Mouse (Mus musculus) retina, embryonic 14.5 days (tissue): ENCODE measurements around the gene Hsd17b2.
"Not testable (repeated sequence)": the region's sequence is repeated elsewhere in the genome, so short reads cannot be mapped to it uniquely, and the experiment has no call there.

Experiments used
- DNase-seq: peaks from one replicate; pipeline ENCODE4 v3.0.0-alpha.2; 2015; ENCODE audit warnings: low spot score

Hsd17b2 gene

DNA sequence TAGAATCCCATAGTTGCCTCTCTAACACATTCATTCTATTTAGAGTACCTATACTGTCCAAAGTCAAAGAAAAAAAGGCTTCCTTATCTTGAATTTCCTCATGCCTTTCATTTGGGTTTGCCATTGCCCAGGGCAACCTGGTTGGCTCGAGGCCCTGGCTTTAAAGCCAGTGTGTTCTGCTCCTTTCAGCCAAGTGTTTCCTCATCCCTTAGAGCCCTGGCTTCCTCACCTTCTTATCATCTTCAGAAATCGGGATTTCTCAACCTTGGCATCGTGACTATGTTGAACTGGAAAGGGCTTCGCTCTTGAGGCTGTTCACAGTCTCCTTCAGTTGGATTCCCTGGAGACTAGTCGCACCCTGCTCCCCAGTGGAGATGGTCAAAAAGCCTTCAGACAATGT is 12.9 kb downstream of the Hsd17b2 start:
- DNase-seq: no peak

DNA sequence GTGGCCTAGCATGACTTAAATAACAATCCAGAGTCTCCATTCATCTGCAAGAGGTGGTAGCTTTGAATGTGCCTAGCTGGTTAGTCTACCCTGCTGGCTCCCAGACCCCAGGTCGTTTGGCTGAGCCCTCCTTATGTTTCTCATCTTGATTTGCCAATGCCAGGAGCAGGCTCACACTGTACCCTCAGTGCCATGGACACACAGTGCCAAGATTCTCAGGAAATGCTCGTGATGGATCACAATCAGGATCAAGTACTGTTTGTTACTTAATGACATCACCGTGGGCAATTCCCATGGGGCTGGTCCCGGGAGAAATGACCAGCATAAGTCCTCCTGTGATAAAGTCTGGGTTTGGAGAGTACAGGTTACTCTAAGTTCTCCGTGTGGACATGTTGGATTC is 14.2 kb downstream of the Hsd17b2 start:
- no peak for DNase-seq

DNA sequence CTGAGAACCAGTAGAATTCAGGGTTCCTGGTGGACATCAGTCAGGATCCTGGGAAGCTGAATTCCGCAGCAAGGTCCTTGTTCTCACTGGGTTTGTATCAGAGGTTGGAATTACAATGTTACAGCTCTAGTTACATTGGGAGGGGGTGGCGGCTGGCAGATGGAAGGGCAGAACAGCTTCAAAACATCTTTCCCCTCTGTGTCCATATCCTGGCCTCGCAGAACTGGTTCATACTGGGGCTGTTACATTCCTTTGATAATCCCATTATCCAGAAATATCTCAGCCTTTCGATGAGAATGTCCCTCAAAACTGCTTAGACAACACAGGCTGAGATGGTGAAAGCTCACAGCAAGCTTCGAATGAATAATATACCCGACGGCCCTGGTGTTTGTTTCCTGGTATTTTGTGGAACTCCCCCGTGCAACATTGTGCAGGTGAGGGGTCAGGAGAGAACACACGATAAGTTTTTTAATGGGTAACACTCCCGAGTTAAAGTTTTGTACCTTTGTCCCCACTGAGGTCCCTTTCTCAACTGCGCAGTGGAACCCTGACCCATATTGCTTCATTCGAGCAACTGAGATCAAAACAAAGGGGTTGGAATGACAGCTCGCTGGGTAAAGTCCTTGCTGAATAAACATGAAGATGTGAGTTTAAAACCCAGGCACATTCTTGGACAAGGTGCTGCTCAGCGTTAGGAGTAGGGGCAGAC is 16.6 kb downstream of the Hsd17b2 start:
- DNase-seq: no peak

DNA sequence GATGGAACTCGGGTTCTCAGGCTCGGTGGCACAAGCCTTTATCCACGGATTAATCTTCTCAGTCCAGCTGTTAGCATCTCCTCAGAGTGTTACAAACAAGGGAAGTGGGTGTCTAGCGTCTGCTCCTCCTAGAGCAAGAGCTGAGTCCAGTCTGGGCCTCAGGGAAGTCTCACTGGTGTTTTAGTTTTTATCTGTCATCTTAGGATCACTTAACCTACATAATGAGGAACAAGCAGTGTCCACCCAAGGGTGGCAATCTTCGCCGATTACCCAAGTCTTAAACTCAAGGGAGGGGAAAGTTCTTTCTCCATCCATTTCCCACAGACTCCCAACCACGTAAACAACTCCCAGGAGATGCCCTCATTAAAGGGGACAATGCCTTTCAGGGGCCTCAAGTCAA is 24.8 kb downstream of the Hsd17b2 start:
- DNase-seq: peak; percentile 13

DNA sequence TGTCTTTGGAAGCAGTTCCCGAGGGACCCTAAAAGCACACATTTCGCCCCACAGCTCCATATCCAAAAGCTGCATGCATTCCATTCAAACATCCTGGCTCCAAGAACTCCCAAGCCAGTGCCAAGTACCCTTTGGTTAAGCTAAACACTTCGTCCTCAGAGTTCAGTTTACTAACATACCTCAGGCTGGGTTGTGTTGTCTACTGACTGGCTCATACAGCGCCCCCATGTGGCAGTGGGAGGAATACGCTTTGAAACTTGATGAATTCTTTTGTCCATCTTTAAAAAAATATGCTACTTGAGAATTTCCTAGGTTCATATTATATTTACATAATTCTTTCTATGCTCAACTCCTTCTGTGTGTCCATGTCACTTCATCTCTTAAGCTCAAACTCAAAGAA is 25.9 kb downstream of the Hsd17b2 start:
- DNase-seq: peak; percentile 24

DNA sequence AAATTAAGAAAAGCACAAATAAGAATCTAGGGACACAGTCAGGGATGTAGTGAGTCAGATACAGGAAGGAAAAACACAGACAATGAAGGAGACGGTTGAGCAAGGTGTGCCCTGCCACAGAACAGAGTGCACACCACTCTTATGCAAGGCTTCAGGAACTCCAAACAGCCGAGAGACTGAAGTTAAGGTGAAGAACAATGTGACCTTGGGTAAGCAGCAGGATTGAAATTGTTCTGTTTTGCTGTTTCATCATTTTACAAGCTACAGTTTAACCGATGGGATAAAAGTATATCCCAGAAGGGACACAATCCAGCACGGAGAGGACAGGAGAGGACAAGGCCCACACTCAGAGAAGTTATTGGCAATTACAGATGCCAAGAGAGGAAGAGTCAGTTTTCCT is 26.5 kb downstream of the Hsd17b2 start:
- DNase-seq: no peak

DNA sequence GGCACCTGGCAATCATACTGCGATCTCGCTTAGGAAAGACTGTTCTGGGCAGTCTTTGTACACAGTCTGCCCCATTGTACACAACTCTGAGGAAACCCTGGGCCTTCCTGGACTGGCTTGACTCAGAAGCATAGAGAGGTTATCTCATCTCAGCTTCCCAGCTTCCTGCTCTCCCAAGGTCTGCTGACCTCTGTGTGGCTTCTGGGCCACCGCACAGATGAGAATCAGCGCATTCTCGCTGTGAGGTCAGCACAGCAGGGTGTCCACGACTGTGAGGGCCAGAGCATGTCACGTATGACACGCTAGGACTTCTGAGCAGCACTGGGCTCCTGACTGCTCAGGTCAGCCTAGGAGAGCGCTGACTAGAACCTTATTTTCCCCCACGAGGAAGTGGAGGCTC is 29.3 kb downstream of the Hsd17b2 start:
- DNase-seq: peak; percentile 30

DNA sequence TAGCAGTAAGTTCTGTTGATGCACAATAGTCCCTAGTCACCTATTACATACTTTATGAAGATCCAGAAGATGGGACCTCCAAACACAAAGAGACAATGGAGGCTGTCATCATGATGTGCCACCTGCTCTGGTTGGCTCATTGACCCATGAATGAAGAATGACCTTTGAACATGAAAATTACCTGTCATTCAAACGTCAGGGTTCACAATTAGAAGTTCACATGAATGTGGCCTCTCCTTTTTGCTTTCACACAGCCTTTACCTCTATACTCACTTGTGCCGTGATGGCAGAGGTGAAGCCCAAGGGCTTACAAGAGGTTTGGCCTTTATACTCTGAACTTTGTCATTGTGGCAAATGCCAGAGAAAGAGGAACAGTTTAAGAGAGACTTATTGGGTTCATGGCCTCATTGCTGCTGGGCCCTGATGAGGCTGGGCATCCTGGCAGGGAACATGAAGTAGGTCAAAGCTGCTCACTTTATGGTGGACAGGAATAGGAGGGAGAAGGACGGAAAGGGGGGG is 35.0 kb downstream of the Hsd17b2 start:
- DNase-seq: no peak

DNA sequence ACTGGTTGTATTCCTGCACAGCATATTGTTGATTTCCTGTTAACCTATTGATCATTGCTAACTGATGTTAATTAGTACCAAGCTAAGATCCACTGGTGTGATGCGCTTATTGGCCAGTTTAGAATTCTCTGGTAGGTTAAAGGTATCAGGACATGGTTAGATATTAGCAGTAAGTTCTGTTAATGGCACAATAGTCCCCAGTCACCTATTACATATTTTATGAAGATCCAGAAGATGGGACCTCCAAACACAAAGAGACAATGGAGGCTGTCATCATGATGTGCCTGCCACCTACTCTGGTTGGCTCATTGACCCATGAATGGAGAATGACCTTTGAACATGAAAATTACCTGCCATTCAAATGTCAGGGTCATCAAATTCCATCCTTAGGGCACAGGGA is 36.5 kb downstream of the Hsd17b2 start:
- DNase-seq: not testable (repeated sequence)

DNA sequence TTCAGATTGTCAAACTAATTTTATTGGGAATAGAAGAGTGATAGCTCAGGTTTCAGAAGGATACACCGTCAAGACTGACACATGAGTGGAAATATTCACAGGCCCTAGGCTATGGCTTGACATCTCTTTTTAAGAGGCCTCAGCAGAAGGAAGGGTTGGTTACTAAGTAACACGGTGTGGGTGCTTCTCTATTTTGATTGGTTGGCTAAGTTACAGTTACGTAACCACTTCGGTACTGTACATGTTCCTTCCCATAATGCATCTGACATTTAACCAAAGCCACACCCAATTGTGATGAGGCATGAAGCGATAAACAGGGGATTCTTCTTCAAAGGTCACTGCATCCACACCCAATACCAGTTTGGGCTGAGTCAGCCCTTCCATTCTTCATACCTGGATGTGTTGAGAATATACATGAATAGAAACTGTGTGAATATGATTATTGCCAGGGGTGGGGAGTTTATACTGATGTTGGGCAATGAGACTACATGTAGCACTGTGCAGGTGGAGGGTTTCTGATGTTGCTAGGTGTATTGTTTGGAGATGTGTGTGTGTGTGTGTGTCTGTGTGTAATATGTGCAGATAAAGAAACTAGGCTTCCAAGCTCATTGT is 38.8 kb downstream of the Hsd17b2 start:
- no peak for DNase-seq

DNA sequence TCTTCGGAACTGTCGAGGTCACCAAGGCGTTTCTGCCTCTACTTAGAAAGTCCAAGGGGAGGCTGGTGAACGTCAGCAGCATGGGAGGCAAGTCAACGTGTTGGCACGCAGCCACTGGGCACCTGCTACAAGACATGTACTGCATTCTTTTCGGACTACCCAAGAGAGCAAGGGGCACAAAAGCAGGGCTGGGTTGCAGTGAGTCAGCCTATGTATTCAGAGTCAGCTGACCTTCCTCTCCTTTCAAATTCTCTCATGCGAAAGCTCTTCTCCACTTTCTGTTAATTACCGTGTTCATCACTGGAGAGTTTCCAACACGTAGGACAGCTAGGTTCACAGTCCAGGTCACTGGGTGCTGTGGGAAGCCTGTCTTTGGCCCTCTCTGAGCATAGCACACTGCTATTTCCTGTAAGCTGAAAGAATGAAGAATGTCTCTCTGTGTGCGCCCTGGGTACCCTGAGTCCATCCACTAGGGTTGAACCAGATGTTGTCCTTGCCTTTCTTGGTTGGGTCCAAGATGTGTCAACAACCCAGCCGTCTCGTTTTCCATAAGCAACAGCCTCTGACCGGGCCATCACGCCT is 40.8 kb downstream of the Hsd17b2 start:
- DNase-seq: peak; percentile 63

DNA sequence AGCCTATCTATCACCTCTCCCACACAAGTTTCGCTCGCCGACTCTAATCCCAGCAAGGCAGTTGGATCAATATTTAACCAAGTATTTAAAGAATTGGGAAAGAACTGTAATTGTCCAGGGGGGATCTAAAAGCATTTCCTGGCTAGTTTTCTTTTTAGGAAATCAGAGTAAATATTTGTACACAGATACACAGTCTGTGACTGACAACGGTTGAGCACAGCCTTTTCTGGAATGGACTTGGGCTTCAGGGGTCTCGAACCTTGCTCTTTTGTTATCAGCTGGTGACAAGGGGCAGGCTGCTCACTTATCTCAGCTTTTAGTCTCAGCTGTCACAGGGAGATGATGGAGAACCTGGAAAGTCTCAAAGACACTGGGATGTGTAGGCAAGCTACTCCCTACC is 44.9 kb downstream of the Hsd17b2 start:
- DNase-seq: no peak

DNA sequence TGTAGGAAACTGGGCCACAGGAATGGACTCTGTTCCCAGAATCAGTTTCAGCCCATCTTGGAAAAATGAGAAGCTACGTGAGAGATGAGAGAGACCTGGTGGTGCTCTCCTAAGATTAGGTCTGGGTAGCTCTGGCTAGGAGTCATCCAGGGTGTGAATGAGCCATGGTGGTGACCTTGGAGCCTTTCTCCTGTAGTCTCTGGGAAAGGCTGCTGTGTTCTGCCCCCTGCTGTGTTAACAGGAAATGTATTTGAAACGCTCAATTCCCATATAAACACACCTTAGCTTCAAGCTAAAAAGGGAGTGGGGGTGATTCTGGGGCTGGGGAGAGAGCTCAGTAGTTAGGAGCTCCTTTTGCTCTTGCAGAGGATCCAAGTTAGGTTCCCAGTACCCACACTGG is 45.7 kb downstream of the Hsd17b2 start:
- DNase-seq: no peak

DNA sequence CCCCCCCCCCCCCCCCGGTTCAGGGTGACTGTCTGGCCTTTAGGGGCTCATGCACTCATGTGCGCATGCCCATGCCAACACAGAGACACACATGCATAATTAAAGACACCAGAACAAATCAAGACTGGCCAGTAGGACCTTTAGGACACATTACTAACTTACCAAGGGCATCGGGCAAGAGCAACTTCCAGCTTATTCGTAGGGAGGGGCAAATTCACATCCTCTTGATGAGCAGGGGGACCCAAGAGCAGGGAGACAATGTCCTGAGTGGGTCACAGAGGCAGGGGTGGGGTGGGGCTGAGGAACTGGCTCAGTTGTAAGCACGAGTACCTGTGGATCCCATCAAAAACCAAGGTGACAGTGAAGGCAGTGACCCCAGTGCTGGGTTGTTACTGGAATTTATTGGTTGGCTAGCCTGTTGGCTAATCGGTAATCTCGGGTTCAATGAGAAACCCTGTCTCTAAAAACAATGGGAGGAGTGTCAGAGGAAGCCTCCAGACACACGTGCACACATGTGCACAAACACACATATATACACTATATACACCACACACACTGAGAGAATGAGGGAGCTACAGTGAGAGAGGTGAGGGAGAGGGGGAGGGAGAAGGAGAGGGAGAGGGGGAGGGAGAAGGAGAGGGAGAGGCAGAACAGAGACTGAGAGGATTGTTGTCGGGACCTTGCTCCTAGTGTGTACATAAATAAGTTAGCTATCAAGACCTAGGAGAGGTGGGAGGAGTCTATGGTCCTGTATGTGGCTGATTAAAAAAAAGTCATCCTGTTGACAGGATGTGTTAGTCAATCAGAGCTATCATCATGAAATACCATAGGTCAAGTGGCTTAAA is 46.4 kb downstream of the Hsd17b2 start:
- DNase-seq: no peak

DNA sequence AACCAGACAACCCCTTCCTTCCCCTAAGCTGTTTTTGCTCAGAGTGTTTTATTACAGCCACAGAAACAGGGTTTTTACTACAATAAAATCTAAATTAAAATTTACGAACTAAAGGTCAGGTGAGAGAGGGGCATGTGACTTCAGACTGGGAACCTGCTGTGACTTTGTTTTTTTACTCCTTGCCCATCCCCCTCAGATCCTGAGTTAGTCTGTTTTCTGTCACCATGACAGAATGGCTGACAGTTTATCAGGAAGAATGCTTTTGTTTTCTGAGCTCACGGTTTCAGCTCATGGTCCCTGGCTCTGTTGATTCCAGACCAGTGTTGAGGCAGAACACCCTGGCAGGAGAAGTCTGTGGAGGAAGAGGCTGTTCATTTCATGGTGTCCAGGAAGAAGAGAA is 47.7 kb downstream of the Hsd17b2 start:
- DNase-seq: no peak

DNA sequence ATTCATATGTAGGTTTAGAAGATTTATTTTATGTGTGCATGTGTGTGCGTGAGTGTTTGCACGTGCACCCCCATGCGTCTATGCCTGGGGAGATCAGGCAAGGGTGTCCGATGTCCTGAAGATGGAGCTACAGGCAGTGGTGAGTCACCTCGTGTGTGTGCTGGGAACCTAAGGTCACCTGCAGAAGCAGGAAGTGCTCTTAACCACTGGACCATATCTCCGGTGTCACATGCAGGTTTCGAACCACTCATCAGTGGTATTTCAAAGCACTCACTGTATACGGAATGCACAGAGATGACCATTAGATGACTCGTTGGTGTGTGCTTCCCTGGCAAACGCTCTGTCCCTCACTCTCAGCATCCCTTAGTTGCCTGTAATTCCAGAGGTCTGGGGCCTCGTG is 56.2 kb downstream of the Hsd17b2 start:
- no peak for DNase-seq

DNA sequence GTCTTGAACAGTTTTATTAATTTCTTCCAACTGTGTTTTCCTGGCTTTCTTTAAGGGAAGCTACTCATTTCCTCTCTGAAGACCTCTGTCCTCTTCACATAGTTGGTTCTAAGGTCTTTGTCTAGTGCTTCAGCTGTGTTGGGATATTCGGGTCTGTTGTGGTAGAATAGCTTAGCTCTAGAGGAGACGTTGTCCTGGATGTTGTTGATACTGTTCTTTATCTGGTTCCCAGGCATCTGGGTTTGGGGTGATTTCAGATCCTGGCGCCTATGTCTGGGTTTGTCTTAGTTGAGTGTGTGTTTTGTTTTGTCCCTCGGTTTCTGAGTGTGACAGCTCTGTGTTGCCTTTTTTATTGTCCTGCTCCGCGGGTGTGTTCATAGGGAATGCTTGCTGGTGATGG is 61.1 kb downstream of the Hsd17b2 start:
- no peak for DNase-seq

DNA sequence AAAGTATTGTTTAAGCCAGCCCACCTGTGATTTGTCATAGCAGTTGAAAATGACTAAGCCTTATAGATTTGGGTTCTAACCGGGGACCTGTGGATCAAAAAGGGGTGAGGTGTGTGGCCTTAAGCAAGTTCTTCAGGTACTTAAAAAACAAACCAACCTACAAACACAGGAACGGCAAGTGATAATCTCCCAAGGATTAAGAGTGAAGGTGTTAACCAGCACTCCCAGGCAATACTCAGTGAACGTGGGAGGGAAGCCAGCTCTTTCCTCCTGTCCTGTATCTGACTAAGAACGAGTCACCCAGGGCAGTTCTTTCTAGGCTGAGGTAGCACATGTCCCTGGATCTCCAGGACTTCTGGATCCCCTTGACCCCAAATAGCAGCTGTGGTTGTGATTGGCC is 62.9 kb downstream of the Hsd17b2 start:
- DNase-seq: no peak

DNA sequence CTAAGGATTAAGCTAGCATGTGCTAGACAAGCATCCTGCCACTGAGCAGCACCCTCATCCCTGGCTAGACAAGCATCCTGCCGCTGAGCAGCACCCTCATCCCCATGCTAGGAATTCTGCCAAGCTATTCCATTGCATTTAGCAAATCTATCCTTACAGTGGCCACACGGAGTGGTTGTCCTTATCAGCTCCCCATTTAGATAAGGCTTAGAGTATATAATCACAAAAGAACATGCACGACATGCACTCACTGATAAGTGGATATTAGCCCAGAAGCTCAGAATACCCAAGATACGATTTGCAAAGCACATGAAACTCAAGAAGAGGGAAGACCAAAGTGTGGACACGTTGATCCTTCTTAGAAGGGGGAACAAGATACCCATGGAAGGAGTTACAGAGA is 64.2 kb downstream of the Hsd17b2 start:
- DNase-seq: no peak

DNA sequence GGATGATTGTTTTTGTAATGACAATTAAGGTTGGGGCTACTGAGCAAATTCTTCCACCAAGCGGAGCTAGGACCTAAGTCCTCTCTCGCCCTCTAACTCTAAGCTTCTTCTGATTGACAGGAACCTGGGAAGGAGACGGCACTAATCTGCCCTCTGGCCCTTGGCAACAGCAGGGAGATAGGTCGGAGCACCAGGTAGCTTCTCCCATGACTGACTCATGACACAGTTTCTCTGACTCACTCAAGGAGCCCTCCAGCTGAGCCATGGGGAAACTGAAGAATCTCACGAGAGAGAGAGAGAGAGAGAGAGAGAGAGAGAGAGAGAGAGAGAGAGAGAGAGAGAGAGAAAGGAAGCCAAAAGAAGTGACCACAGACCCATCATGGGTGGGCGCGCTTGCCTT is 67.3 kb downstream of the Hsd17b2 start:
- DNase-seq: no peak

DNA sequence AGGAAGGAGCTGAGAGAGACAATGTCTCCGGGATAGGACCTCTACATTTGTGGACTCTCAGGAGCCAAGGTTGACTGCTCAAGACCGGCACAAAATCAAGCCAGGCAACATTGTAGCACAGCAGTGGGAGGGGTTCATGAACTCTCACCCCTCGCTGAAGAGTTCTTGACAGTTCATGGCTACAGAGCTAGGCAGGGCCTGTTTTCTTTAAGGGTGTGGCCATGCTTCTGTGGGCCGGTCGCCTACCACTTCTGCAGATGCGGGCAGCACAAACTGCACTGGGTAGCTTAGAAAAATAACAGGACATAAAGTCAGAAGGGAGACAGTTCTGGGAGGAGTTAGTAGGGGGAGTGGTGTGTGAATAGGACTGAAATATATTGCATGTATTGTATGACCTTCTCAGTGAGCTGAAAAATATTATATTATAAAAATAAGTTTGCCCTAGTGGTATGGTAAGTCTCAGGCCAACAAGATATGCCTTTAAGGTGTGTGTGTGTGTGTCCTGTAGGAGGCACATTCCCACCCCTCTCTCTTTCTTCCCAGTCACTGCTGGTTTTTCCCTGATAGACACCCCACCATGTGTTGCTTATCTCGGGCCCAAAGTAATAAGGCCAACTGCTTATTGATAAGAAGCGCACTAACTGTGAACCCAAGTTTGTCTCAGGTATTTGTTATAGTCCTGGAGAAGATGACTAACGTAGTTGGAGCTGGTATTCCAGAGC is 69.6 kb downstream of the Hsd17b2 start:
- DNase-seq: no peak

DNA sequence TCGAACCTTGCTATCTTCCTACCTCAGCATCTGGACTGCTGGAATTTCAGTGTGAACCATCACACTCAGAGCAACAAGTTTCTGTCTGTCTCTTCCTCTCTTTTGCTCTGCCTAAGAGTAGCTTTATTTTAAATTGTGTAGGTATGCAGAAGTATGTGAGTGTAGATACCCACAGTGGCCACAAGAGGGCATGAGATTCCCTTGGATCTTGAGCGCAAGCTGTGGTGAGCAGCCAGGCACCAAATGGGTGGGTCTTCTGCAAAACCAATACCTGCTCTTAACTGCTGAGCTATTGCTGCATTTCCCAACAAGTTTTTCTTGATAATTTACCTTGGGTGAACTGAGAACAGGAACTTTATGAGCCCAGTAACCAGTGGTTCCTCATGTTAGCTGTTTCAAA is 70.4 kb downstream of the Hsd17b2 start:
- peak; percentile 64 for DNase-seq
